Mouse (Mus musculus) limb, embryonic 11.5 days (tissue): ENCODE data around the gene Fam149b. TPM values are rescaled to one million over a fixed set of nuclear protein-coding genes. Genes with fewer than 3 reads are reported as not detected.
A peak's percentile ranks its signal among the peaks of the same experiment; 100 is the strongest.
"Not testable (repeated sequence)": the region's sequence is repeated elsewhere in the genome, so short reads cannot be mapped to it uniquely, and the experiment has no call there.

Source experiments
- ATAC-seq: fragments of 200-750 bp; cut with Nextera tagmentation; 2 replicates; pipeline ENCODE4 v1.8.0; 2017; ENCODE audit warnings: low read depth; ENCODE audit not compliant: insufficient number of reproducible peaks, low FRiP score, low TSS enrichment
- DNase-seq: peaks from one replicate; pipeline ENCODE4 v3.0.0-alpha.2; 2015; ENCODE audit warnings: low spot score
- H3K27ac ChIP-seq: fragments of 300-500 bp; sonication (generic); replicated peaks from 2 replicates; pipeline ENCODE4 v1.5.1; 2014; ENCODE audit warnings: low read depth, mild to moderate bottlenecking, low read length
- H3K27me3 ChIP-seq: fragments of 300-500 bp; sonication (generic); 2 replicates; pipeline ENCODE4 v1.6.1; 2014; ENCODE audit warnings: mild to moderate bottlenecking, low read length, mixed read lengths; ENCODE audit not compliant: control insufficient read depth, insufficient read depth
- H3K36me3 ChIP-seq: fragments of 300-500 bp; sonication (generic); 2 replicates; pipeline ENCODE4 v1.6.1; 2014; ENCODE audit warnings: mild to moderate bottlenecking, low read length, moderate library complexity, mixed read lengths; ENCODE audit not compliant: control insufficient read depth, insufficient read depth
- H3K4me1 ChIP-seq: fragments of 300-500 bp; sonication (generic); 2 replicates; pipeline ENCODE4 v1.6.1; 2014; ENCODE audit warnings: low read length, mixed read lengths; ENCODE audit not compliant: control insufficient read depth, insufficient read depth
- H3K4me2 ChIP-seq: fragments of 300-500 bp; sonication (generic); 2 replicates; pipeline ENCODE4 v1.6.1; 2014; ENCODE audit warnings: low read depth, mild to moderate bottlenecking, moderate library complexity; ENCODE audit not compliant: severe bottlenecking
- H3K4me3 ChIP-seq: fragments of 300-500 bp; sonication (generic); 2 replicates; pipeline ENCODE4 v1.5.1; 2014; ENCODE audit warnings: low read depth, low read length
- H3K9ac ChIP-seq: fragments of 300-500 bp; sonication (generic); 2 replicates; pipeline ENCODE4 v1.6.1; 2014; ENCODE audit warnings: mild to moderate bottlenecking, low read length
- H3K9me3 ChIP-seq: fragments of 300-500 bp; sonication (generic); 2 replicates; pipeline ENCODE4 v1.6.1; 2016; ENCODE audit warnings: low read length; ENCODE audit not compliant: control insufficient read depth
- WGBS: fragments of 180-500 bp; shearing (Covaris S2); extraction: QIAGEN DNeasy Blood & Tissue Kit; methylation state at CpG from one replicate; pipeline ENCODE4 v1.1.7; 2014; 5-methylcytosine and 5-hydroxymethylcytosine counted together
- polyA plus RNA-seq: library from polyadenylated mRNA; unstranded; fragments of >200 nt; fragmentation: Nextera tagmentation; extraction: Ambion mirVana; gene quantifications from 2 replicates; pipeline ENCODE4 v1.2.1, GENCODE M21; 2014

Gene Fam149b
- polyA plus RNA-seq: 50.4 and 56.9 TPM in 2 replicates

- Histone ChIP-seq H3K9ac (peak within 1 kb of the TSS; percentile 81), H3K4me1 (0 out of 2 replicates have a peak, but pooled peaks cover 2% of the 10 kb centered on the region), H3K27me3 (no peaks in the 10 kb centered on the region), H3K36me3 (peaks cover 4% of the 10 kb centered on the region; the same call in 1 of the 2 replicates), H3K27ac (peak within 1 kb of the TSS; percentile 23; the same call in 1 of the 2 replicates), H3K4me3 (peak within 1 kb of the TSS; percentile 49), H3K4me2 (peak within 1 kb of the TSS; percentile 71), H3K9me3 (no peaks in the 10 kb centered on the region)
- WGBS: under 1% methylated on average over 42 of the region's 42 CpGs
- ATAC-seq (peak; percentile 98), DNase-seq (peak; percentile 96)
Measured at GRCm38 (mm10) chr14:20347991-20348541, at the start of gene Fam149b, which contains the start of gene Ecd. Gene Fam149b (plus strand): TSS chr14:20348162. Gene Ecd (minus strand): TSS chr14:20348121.

GRCm38 (mm10) chr14:20305085-20305484 is 42.9 kb upstream of the Fam149b start:
- H3K27ac ChIP-seq, H3K4me1 ChIP-seq, H3K27me3 ChIP-seq, H3K9me3 ChIP-seq, DNase-seq, ATAC-seq, H3K4me3 ChIP-seq, H3K36me3 ChIP-seq, H3K9ac ChIP-seq, H3K4me2 ChIP-seq: not testable (repeated sequence)
- 83% methylated on average over 2 of the region's 2 CpGs for WGBS

GRCm38 (mm10) chr14:20315137-20315536 is 32.8 kb upstream of the Fam149b start:
- Histone ChIP-seq H3K9me3 (no peaks in the 10 kb centered on the region), H3K4me2 (no peak overlapping the region), H3K36me3 (peaks cover 8% of the 10 kb centered on the region; the same call in 1 of the 2 replicates), H3K4me1 (no peaks in the 10 kb centered on the region), H3K4me3 (no peak overlapping the region), H3K9ac (no peak overlapping the region), H3K27ac (no peak overlapping the region), H3K27me3 (no peaks in the 10 kb centered on the region)
- DNase-seq (no peak), ATAC-seq (no peak)
- WGBS: 50% methylated on average over 1 of the region's 1 CpGs

GRCm38 (mm10) chr14:20319420-20319819 is 28.5 kb upstream of the Fam149b start:
- DNase-seq (peak; percentile 71), ATAC-seq (no peak)
- WGBS: 80% methylated on average over 3 of the region's 3 CpGs
- no peaks in the 10 kb centered on the region for H3K9me3 ChIP-seq
- no peak overlapping the region for H3K4me3 ChIP-seq
- H3K4me2 ChIP-seq: no peak overlapping the region
- no peak overlapping the region for H3K27ac ChIP-seq
- H3K27me3 ChIP-seq: no peaks in the 10 kb centered on the region
- H3K36me3 ChIP-seq: peaks cover 19% of the 10 kb centered on the region
- no peak overlapping the region for H3K9ac ChIP-seq
- H3K4me1 ChIP-seq: no peaks in the 10 kb centered on the region

GRCm38 (mm10) chr14:20324196-20324595 is 23.8 kb upstream of the Fam149b start:
- H3K9ac ChIP-seq: no peak overlapping the region
- H3K36me3 ChIP-seq: peaks cover 18% of the 10 kb centered on the region
- no peak overlapping the region for H3K27ac ChIP-seq
- no peaks in the 10 kb centered on the region for H3K9me3 ChIP-seq
- no peak overlapping the region for H3K4me3 ChIP-seq
- no peak overlapping the region for H3K4me2 ChIP-seq
- no peak for DNase-seq
- WGBS: 97% methylated on average over 9 of the region's 9 CpGs
- H3K4me1 ChIP-seq: no peaks in the 10 kb centered on the region
- no peaks in the 10 kb centered on the region for H3K27me3 ChIP-seq
- ATAC-seq: no peak

GRCm38 (mm10) chr14:20328474-20328873 is 19.5 kb upstream of the Fam149b start:
- peak; percentile 48 for DNase-seq
- Histone ChIP-seq H3K4me3 (no peak overlapping the region), H3K27ac (no peak overlapping the region), H3K9me3 (no peaks in the 10 kb centered on the region), H3K4me2 (no peak overlapping the region), H3K27me3 (no peaks in the 10 kb centered on the region), H3K4me1 (no peaks in the 10 kb centered on the region), H3K36me3 (peaks cover 11% of the 10 kb centered on the region), H3K9ac (no peak overlapping the region)
- 77% methylated on average over 9 of the region's 9 CpGs for WGBS
- no peak for ATAC-seq

GRCm38 (mm10) chr14:20331316-20331715 is 16.6 kb upstream of the Fam149b start:
- WGBS: 85% methylated on average over 4 of the region's 4 CpGs
- Histone ChIP-seq H3K4me3 (no peak overlapping the region), H3K36me3 (peaks cover 12% of the 10 kb centered on the region)

GRCm38 (mm10) chr14:20339415-20339814 is 8.5 kb upstream of the Fam149b start:
- no peaks in the 10 kb centered on the region for H3K27me3 ChIP-seq
- no peak for ATAC-seq
- no peak overlapping the region for H3K27ac ChIP-seq
- no peak overlapping the region for H3K9ac ChIP-seq
- H3K4me1 ChIP-seq: no peaks in the 10 kb centered on the region
- no peak for DNase-seq
- 97% methylated on average over 5 of the region's 5 CpGs for WGBS
- no peak overlapping the region for H3K4me2 ChIP-seq
- no peak overlapping the region for H3K4me3 ChIP-seq
- no peaks in the 10 kb centered on the region for H3K9me3 ChIP-seq
- H3K36me3 ChIP-seq: peaks cover 19% of the 10 kb centered on the region

More at GRCm38 (mm10) chr14:20331316-20331715, 16.6 kb upstream of the Fam149b start:
- ATAC-seq (no peak), DNase-seq (no peak)
- Histone ChIP-seq H3K4me1 (no peaks in the 10 kb centered on the region), H3K27ac (no peak overlapping the region), H3K4me2 (no peak overlapping the region), H3K27me3 (no peaks in the 10 kb centered on the region), H3K9ac (no peak overlapping the region), H3K9me3 (no peaks in the 10 kb centered on the region)

GRCm38 (mm10) chr14:20340149-20340548 is 7.8 kb upstream of the Fam149b start:
- Histone ChIP-seq H3K4me2 (no peak overlapping the region), H3K27me3 (no peaks in the 10 kb centered on the region), H3K9me3 (no peaks in the 10 kb centered on the region), H3K4me1 (no peaks in the 10 kb centered on the region), H3K9ac (no peak overlapping the region), H3K27ac (no peak overlapping the region), H3K36me3 (peaks cover 20% of the 10 kb centered on the region), H3K4me3 (no peak overlapping the region)
- no peak for ATAC-seq
- DNase-seq: peak; percentile 30
- 82% methylated on average over 8 of the region's 8 CpGs for WGBS
